Mouse (Mus musculus) lung, adult 2 months (tissue): ENCODE measurements at regions not wholly inside any gene's neighbourhood (a gene's known extent, or its start where the extent isn't known, plus 50 kb on each side); places are given as distances from the start of the nearest gene placed in this dataset.

Experiments used
- CTCF ChIP-seq: fragments of 200-500 bp; IDR thresholded peaks from 2 replicates; pipeline ENCODE4 v1.5.1; 2011; ENCODE audit warnings: mild to moderate bottlenecking, low read length, control low read depth; ENCODE audit not compliant: insufficient read depth
- POLR2A ChIP-seq: fragments of 200-500 bp; IDR thresholded peaks from 2 replicates; pipeline ENCODE4 v1.6.1; 2011; ENCODE audit warnings: low read depth, mild to moderate bottlenecking, control low read depth, low read length, borderline replicate concordance; ENCODE audit errors: extremely low read depth

DNA sequence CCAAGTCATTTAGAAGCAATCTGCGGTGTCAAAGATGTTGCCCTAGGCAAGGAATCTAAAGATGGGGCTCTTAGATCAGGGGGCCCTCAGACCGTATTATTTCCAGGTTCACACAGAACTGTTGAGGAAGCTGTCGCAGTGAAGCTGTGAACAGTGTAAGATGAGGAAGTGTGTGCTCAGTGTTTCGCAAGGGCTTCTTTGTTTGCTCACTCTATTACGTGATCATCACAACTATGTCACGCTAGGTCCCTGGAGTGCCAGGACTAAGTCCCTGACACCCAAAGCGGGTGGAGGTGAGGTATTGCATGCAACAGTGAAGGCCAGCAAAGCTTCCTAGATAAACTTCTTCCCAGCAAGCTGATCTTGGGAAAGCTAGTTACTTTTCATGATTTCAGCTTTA is 254.4 kb downstream of the Hlx start:
- no peak for TF ChIP-seq POLR2A
- no peak for TF ChIP-seq CTCF
